Mouse (Mus musculus) testis, postnatal 14 days (tissue): Measurements from ENCODE around the gene Eif3f.

Experiments
- DNase-seq: peaks from one replicate; pipeline ENCODE4 v3.0.0; 2021; ENCODE audit warnings: low spot score

Eif3f gene

GRCm38 (mm10) chr7:108968201-108968600 lies 34.0 kb downstream of the Eif3f start:
- no peak for DNase-seq

- DNase-seq, result no peak
Measured at GRCm38 (mm10) chr7:108972273-108972672, 38.1 kb downstream of the Eif3f start.

- no peak for DNase-seq
Measured at GRCm38 (mm10) chr7:108985934-108986708, 51.9 kb downstream of the Eif3f start.

- DNase-seq, result no peak
Measured at GRCm38 (mm10) chr7:108991207-108991606, 57.0 kb downstream of the Eif3f start.
